Mouse (Mus musculus): ENCODE data around the gene Dis3. TPM values are rescaled to one million over a fixed set of nuclear protein-coding genes. Genes with fewer than 3 reads are reported as not detected.

Gene Dis3
- polyA plus RNA-seq, 1 experiment from 2014 or later: 17.5 TPM

DNA sequence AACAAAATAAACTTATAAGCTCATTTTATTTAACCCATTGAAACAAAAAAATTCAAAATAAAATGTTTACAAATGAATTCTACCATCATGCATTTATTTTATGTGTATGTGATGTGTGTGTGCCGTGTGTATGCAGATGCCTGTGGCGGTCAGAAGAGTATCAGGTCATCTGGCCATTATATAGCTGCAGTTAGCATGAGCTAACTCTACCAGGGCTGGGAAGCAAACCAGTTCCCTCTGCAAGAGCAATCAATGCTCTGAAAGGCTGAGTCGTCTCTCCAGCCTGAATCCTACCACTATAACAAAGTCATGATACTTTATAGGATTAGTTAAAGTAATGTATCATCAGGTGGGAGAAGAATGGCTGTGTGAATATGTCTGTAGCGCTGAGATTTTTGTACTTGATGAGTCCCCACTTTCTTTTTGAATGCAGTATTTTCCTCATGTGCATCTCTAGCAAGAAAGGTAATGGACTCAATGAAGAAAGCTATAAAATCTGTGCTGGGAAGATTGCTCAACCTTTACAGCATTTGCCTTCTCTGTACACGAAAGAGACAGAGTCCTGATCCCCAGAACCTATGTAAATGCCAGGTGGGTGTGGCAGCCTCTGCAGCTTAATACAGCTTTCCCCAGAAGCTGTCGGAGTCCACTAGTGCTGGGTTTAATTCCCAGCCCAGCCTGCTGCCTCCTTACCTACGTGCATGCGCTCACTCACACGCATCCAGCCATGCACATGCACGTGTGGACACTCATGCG lies 22.2 kb upstream of the Dis3 start:
- H3K27me3 ChIP-seq (replicated peaks): no peaks in the 10 kb centered on the region
- ATAC-seq (ENCODE audit: low FRiP score): no peak
- H3K9me3 ChIP-seq (replicated peaks): no peaks in the 10 kb centered on the region
- no peak overlapping the region for H3K4me2 ChIP-seq
- H3K4me1 ChIP-seq: no peaks in the 10 kb centered on the region
- peaks cover 9% of the 10 kb centered on the region for H3K36me3 ChIP-seq
- WGBS: 87% methylated on average over 11 of the region's 11 CpGs
- H3K9ac ChIP-seq (replicated peaks): no peak overlapping the region
- no peak overlapping the region for H3K4me3 ChIP-seq (replicated peaks)
- H3K27ac ChIP-seq (replicated peaks): no peak overlapping the region

DNA sequence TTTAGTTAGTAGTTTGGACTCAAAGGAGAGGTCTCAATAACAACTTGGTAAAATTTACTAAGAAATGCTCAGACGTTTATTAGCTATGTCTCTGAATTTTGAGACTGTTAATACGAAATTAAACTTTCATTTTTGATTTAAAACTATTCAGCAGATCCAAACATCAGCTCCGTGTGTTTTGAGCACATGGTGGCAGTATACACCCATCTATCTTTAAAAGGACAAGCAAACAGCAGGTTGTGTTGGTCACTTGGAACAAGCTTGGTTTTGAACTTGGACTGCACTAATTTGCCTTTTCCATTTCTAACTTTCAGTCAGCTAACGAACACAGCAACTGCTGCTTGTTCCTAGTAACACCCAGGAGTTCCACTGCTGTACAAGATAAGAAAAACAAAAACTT lies 18.0 kb upstream of the Dis3 start:
- H3K4me1 ChIP-seq: no peaks in the 10 kb centered on the region
- H3K4me2 ChIP-seq: no peak overlapping the region
- no peak overlapping the region for H3K9ac ChIP-seq (replicated peaks)
- H3K4me3 ChIP-seq (replicated peaks): no peak overlapping the region
- no peak for ATAC-seq (ENCODE audit: low FRiP score)
- WGBS: 85% methylated on average over 4 of the region's 4 CpGs
- H3K9me3 ChIP-seq (replicated peaks): no peaks in the 10 kb centered on the region
- peaks cover 26% of the 10 kb centered on the region for H3K36me3 ChIP-seq
- H3K27ac ChIP-seq (replicated peaks): no peak overlapping the region
- no peaks in the 10 kb centered on the region for H3K27me3 ChIP-seq (replicated peaks)

DNA sequence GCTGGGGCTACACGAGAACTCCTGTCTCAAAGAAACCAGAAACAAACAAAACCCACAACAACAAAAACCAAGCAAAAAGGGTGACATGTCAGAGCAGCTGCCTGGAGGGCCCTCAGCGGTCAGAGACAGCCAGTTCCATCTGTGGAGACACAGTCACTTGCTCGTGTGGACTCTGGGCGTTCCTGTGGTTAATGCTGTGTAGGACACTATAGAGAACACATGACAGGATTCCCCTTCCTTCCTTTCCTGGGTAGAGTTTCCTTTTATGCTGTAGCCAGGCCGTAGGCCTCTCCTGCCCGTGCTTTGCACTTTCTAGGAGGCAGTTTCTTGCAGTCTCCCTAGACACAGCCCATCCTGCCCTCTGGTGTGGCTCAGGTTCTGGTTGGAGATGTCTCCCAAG lies 9.2 kb upstream of the Dis3 start:
- Histone ChIP-seq H3K4me3 (replicated peaks) (no peak overlapping the region), H3K27me3 (replicated peaks) (no peaks in the 10 kb centered on the region), H3K36me3 (peaks cover 60% of the 10 kb centered on the region), H3K4me2 (no peak overlapping the region), H3K4me1 (no peaks in the 10 kb centered on the region), H3K9ac (replicated peaks) (no peak overlapping the region), H3K9me3 (replicated peaks) (no peaks in the 10 kb centered on the region), H3K27ac (replicated peaks) (no peak overlapping the region)
- WGBS: 97% methylated on average over 6 of the region's 6 CpGs
- ATAC-seq (ENCODE audit: low FRiP score): no peak

GRCm38 (mm10) chr14:99107631-99108187 lies 8.1 kb upstream of the Dis3 start:
- H3K4me3 ChIP-seq (replicated peaks): no peak overlapping the region
- H3K4me1 ChIP-seq: no peaks in the 10 kb centered on the region
- H3K9me3 ChIP-seq (replicated peaks): no peaks in the 10 kb centered on the region
- 45% methylated on average over 2 of the region's 2 CpGs for WGBS
- H3K27ac ChIP-seq (replicated peaks): no peak overlapping the region
- no peak overlapping the region for H3K4me2 ChIP-seq
- H3K36me3 ChIP-seq: peaks cover 66% of the 10 kb centered on the region
- no peak for ATAC-seq (ENCODE audit: low FRiP score)
- H3K9ac ChIP-seq (replicated peaks): no peak overlapping the region
- no peaks in the 10 kb centered on the region for H3K27me3 ChIP-seq (replicated peaks)

DNA sequence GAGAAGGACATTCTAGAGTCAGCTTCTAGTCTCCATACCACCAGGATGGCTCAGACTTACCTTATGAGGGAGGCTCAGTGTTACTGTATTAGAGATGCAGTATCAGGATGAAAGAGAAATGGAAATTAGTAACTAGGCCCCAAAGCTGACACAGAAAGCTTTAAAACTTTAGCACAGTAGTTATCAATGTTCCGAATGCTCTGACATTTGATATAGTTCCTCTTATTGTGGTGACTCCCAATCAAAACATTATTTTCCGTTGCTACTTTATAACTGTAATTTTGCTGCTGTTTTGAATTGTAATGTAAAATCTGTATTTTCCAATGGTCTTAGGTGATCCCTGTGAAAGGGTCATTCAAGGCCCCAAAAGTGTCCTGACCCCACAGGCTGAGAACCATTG lies 7.1 kb upstream of the Dis3 start:
- 81% methylated on average over 2 of the region's 2 CpGs for WGBS
- Histone ChIP-seq H3K36me3 (peaks cover 64% of the 10 kb centered on the region), H3K27me3 (replicated peaks) (no peaks in the 10 kb centered on the region), H3K4me3 (replicated peaks) (no peak overlapping the region), H3K9ac (replicated peaks) (no peak overlapping the region), H3K9me3 (replicated peaks) (no peaks in the 10 kb centered on the region), H3K27ac (replicated peaks) (no peak overlapping the region), H3K4me1 (no peaks in the 10 kb centered on the region), H3K4me2 (no peak overlapping the region)
- no peak for ATAC-seq (ENCODE audit: low FRiP score)

- Histone ChIP-seq H3K27me3 (replicated peaks) (no peaks in the 10 kb centered on the region), H3K4me2 (no peak overlapping the region), H3K36me3 (peaks cover 55% of the 10 kb centered on the region), H3K9me3 (replicated peaks) (no peaks in the 10 kb centered on the region), H3K9ac (replicated peaks) (no peak overlapping the region), H3K4me3 (replicated peaks) (no peak overlapping the region), H3K27ac (replicated peaks) (no peak overlapping the region), H3K4me1 (peaks cover 7% of the 10 kb centered on the region)
- no peak for ATAC-seq (ENCODE audit: low FRiP score)
- 94% methylated on average over 6 of the region's 6 CpGs for WGBS
These were observed 5.1 kb upstream of the Dis3 start for GRCm38 (mm10) chr14:99104542-99105123.

GRCm38 (mm10) chr14:99103050-99103449 lies 3.5 kb upstream of the Dis3 start:
- 91% methylated on average over 4 of the region's 4 CpGs for WGBS

DNA sequence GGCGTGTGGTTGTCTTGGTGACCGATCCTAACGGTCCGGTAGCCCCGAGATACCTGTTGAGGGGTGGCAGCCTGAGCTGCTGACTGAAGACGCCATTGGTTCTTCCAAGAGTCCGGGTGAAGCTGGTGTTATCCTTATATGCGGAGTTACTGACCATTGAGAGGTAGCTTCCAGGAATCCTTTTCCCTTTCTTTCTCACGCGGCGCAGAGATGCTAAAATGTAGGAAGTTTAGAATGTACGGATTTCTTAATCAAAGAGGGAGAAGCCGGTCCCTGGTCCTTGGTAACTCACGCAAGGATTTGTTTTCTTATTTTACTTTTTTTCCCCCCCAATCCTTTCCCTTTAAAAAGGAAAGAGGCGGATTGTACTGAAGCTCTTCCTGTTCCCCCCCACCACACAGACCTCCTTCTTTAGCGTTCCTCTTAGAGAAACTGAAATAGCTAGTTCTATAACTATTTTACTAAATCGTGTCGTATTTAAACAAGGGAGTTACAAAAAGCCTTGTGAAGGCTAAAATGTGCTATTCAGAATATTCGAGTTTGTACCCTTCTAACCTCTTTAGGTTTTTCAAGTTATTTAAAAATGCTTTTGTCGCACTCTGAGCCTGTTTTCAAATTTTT lies 507 bp upstream of the Dis3 start:
- H3K27me3 ChIP-seq (replicated peaks): no peaks in the 10 kb centered on the region
- peaks cover 21% of the 10 kb centered on the region for H3K4me1 ChIP-seq
- WGBS: 6% methylated on average over 20 of the region's 20 CpGs
- H3K4me3 ChIP-seq (replicated peaks): peak overlapping the region; percentile 90
- peak overlapping the region; percentile 65 for H3K9ac ChIP-seq (replicated peaks)
- H3K9me3 ChIP-seq (replicated peaks): no peaks in the 10 kb centered on the region
- peak overlapping the region; percentile 61; the same call in 1 of the 2 replicates for H3K27ac ChIP-seq (replicated peaks)
- ATAC-seq (ENCODE audit: low FRiP score): 0 out of 2 replicates have a peak, but pooled peaks have one; percentile 21
- peaks cover 45% of the 10 kb centered on the region for H3K36me3 ChIP-seq
- H3K4me2 ChIP-seq: peak overlapping the region; percentile 75

More at GRCm38 (mm10) chr14:99103050-99103449, 3.5 kb upstream of the Dis3 start:
- no peak for ATAC-seq (ENCODE audit: low FRiP score)
- Histone ChIP-seq H3K4me1 (peaks cover 16% of the 10 kb centered on the region), H3K4me2 (no peak overlapping the region), H3K27ac (replicated peaks) (no peak overlapping the region), H3K27me3 (replicated peaks) (no peaks in the 10 kb centered on the region), H3K9me3 (replicated peaks) (no peaks in the 10 kb centered on the region), H3K36me3 (peaks cover 43% of the 10 kb centered on the region), H3K4me3 (replicated peaks) (no peak overlapping the region), H3K9ac (replicated peaks) (no peak overlapping the region)

- H3K36me3 ChIP-seq: peaks cover 66% of the 10 kb centered on the region
- H3K9ac ChIP-seq (replicated peaks): no peak overlapping the region
- no peak overlapping the region for H3K4me2 ChIP-seq
- WGBS: 93% methylated on average over 7 of the region's 7 CpGs
- ATAC-seq (ENCODE audit: low FRiP score): no peak
- no peak overlapping the region for H3K27ac ChIP-seq (replicated peaks)
- no peak overlapping the region for H3K4me3 ChIP-seq (replicated peaks)
- no peaks in the 10 kb centered on the region for H3K27me3 ChIP-seq (replicated peaks)
- no peaks in the 10 kb centered on the region for H3K9me3 ChIP-seq (replicated peaks)
- H3K4me1 ChIP-seq: no peaks in the 10 kb centered on the region
These were observed 10.6 kb downstream of the Dis3 start for GRCm38 (mm10) chr14:99088947-99089346.

DNA sequence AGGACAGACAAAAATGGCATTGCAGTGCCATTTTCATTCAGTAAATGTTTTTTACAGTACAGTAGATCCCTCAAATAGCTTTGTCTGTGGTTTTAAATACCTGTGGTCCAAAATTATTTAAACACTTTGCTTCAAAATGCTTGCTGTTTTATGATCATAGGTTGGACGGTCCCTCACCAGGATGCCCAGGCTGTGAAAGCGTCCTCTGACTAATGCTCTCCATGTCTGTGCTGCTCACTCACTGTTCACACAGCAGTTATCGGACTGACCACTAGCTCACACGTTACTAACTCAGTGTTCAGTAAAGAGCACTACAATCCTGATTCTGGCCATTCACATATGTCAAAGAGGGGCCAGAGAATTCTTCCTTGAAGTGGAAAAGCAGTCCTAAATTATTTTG lies 28.4 kb downstream of the Dis3 start:
- Histone ChIP-seq H3K4me3 (replicated peaks) (no peak overlapping the region), H3K4me2 (no peak overlapping the region), H3K27ac (replicated peaks) (no peak overlapping the region), H3K9ac (replicated peaks) (no peak overlapping the region), H3K9me3 (replicated peaks) (no peaks in the 10 kb centered on the region), H3K36me3 (peaks cover 15% of the 10 kb centered on the region), H3K4me1 (no peaks in the 10 kb centered on the region), H3K27me3 (replicated peaks) (no peaks in the 10 kb centered on the region)
- 87% methylated on average over 4 of the region's 4 CpGs for WGBS
- ATAC-seq (ENCODE audit: low FRiP score): no peak

DNA sequence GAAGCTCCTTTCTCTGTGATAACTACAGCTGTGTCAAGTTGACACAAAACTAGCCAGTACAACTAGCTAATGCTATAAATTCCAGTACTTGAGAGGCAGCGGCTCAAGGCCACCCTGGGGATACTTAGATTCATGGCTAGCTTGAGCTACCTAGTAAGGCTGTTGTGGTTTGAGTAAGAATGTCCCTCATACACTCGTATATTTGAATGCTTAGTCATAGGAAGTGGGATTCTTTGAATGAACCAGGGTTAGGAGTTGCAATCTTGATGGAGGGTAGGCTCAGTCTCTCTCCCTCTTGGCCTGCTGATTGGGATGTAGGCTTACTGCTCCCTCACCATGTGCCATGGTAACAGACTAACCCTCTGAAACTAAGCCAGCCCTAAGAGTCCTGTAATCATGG lies 36.5 kb downstream of the Dis3 start:
- WGBS: 94% methylated on average over 2 of the region's 2 CpGs
- H3K4me2 ChIP-seq: no peak overlapping the region

GRCm38 (mm10) chr14:99060616-99061015 lies 39.0 kb downstream of the Dis3 start:
- Histone ChIP-seq H3K4me2 (no peak overlapping the region), H3K27me3 (replicated peaks) (no peaks in the 10 kb centered on the region), H3K9ac (replicated peaks) (no peak overlapping the region), H3K4me1 (no peaks in the 10 kb centered on the region), H3K4me3 (replicated peaks) (no peak overlapping the region), H3K36me3 (no peaks in the 10 kb centered on the region), H3K27ac (replicated peaks) (no peak overlapping the region), H3K9me3 (replicated peaks) (no peaks in the 10 kb centered on the region)
- WGBS: 89% methylated on average over 12 of the region's 12 CpGs
- ATAC-seq (ENCODE audit: low FRiP score): no peak

More for the DNA sequence above, 36.5 kb downstream of the Dis3 start:
- Histone ChIP-seq H3K4me3 (replicated peaks) (no peak overlapping the region), H3K36me3 (0 out of 2 replicates have a peak, but pooled peaks cover under 1% of the 10 kb centered on the region), H3K9me3 (replicated peaks) (no peaks in the 10 kb centered on the region), H3K4me1 (no peaks in the 10 kb centered on the region), H3K27ac (replicated peaks) (no peak overlapping the region), H3K9ac (replicated peaks) (no peak overlapping the region), H3K27me3 (replicated peaks) (no peaks in the 10 kb centered on the region)
- ATAC-seq (ENCODE audit: low FRiP score): no peak

Data from neural tube, embryonic 15.5 days (tissue).